Mouse (Mus musculus) urinary bladder, postnatal 4 days (tissue): ENCODE data around the gene Prph.
"Not testable (repeated sequence)": the region's sequence is repeated elsewhere in the genome, so short reads cannot be mapped to it uniquely, and the experiment has no call there.

Source experiments
- DNase-seq, 2 experiments: peaks; one replicate each; pipeline ENCODE4 v3.0.0; 2021 to 2022; ENCODE audit warnings: low spot score in 2 of 2

Gene Prph

GRCm38 (mm10) chr15:99076011-99076410, 21.0 kb downstream of the Prph start:
- not testable (repeated sequence) for DNase-seq

- no peak for DNase-seq
Observed at GRCm38 (mm10) chr15:99078181-99078910, 23.4 kb downstream of the Prph start.

- no peak for DNase-seq
Observed at GRCm38 (mm10) chr15:99079804-99080203, 24.8 kb downstream of the Prph start.

GRCm38 (mm10) chr15:99082322-99082721, 27.3 kb downstream of the Prph start:
- no peak for DNase-seq

- no peak for DNase-seq
Observed at GRCm38 (mm10) chr15:99082840-99083239, 27.9 kb downstream of the Prph start.

- no peak for DNase-seq
Observed at GRCm38 (mm10) chr15:99083258-99083657, 28.3 kb downstream of the Prph start.

- DNase-seq, result no peak
Observed at GRCm38 (mm10) chr15:99083867-99084557, 29.0 kb downstream of the Prph start.

- no peak for DNase-seq
Observed at GRCm38 (mm10) chr15:99084618-99085017, 29.6 kb downstream of the Prph start.

GRCm38 (mm10) chr15:99085997-99086396, 31.0 kb downstream of the Prph start:
- DNase-seq, result no peak

- no peak for DNase-seq
Observed at GRCm38 (mm10) chr15:99087253-99088075, 32.5 kb downstream of the Prph start, which contains the start of gene C1ql4. C1ql4 (minus strand) TSS chr15:99087817.

GRCm38 (mm10) chr15:99088292-99088691, 33.3 kb downstream of the Prph start:
- peak; percentile 72 to 87 for DNase-seq

GRCm38 (mm10) chr15:99089069-99089468, 34.1 kb downstream of the Prph start:
- no peak for DNase-seq

- no peak for DNase-seq
Observed at GRCm38 (mm10) chr15:99092870-99093269, 37.9 kb downstream of the Prph start, which contains the start of gene Dnajc22. Dnajc22 (plus strand) TSS chr15:99093170.

- no peak for DNase-seq
Observed at GRCm38 (mm10) chr15:99093291-99094258, 38.6 kb downstream of the Prph start.

GRCm38 (mm10) chr15:99094631-99095270, 39.8 kb downstream of the Prph start:
- no peak for DNase-seq

GRCm38 (mm10) chr15:99095356-99095755, 40.4 kb downstream of the Prph start:
- no peak for DNase-seq

- no peak for DNase-seq
Observed at GRCm38 (mm10) chr15:99096061-99096793, 41.3 kb downstream of the Prph start.

GRCm38 (mm10) chr15:99096831-99097500, 42.0 kb downstream of the Prph start:
- DNase-seq, result no peak

GRCm38 (mm10) chr15:99097840-99098492, 43.0 kb downstream of the Prph start:
- no peak for DNase-seq
